Mouse (Mus musculus) lung, postnatal 14 days (tissue): ENCODE data around the gene Psmd3.

ENCODE experiments used
- DNase-seq: peaks from one replicate; pipeline ENCODE4 v3.0.0; 2021

Gene Psmd3

DNA sequence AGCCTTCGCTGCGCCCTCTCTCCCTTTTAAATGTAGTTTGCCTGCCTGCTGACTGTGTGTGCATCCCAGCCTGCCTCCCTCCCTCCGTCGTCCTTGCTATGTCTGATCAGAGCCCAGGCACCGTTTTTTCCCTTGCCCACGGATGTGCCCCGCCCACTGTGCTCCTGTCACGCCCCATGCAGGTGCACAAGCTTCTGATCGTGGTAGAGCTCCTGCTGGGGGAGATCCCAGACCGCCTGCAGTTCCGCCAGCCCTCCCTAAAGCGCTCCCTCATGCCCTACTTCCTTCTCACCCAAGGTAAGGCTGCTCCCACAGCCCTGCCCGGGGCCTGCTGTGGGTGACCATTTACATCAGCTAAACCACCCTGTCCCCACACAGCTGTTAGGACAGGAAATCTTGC lies 10.8 kb downstream of the Psmd3 start:
- DNase-seq, result no peak

DNA sequence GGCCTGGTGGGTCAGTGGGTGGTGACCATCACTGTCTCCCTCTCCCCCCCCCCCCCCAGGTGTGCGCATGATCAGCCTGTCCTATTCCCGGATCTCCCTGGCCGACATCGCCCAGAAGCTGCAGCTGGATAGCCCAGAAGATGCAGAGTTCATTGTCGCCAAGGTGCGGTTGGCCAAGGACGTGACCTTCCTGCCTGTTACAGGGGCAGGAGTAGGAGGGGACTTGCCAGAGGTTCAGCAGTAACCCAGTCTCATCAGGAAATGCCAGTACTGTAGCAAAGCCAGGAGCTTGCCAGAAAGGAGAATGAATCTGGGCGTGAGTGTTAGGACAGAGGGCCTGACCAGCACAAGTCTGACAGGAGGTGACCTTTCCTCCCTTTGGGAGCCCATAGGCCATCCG lies 11.4 kb downstream of the Psmd3 start:
- no peak for DNase-seq

DNA sequence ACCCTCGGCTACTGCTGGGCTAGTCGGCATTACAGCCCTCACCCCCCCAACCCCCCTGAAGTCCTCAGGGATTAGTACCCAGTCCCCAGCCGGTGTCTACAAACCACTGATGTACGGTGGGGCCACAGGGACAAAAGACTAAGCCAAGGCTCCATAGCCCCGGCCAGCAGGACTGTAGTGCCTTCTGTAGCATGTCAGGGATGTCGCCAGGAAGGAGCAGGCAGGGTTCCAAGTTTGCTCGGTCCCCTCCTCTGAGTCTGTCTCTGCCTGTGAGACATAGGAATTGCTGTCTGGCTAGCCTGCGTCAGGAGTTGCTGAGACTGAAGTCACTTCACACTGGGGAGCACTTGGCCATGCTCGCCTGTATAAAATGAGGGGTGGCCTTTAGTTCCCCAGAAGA lies 11.9 kb downstream of the Psmd3 start:
- no peak for DNase-seq

DNA sequence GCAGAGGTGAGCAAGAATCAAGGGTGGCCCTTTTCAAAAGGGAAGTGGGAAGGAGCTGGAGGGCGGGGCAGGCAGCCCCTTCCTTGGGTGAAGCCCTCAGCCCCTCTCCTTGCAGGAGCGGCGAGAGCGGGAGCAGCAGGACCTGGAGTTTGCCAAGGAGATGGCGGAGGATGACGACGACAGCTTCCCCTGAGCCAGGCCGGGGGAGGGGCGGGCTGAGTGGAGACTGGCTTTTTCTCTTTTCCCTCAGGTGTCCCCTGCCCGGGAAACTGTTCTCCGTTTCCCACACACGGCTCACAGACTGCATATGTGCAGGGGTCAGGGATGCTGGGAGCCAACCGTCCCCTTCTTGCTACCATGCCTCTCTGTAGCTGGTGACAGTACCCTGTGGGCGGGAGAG lies 13.1 kb downstream of the Psmd3 start:
- DNase-seq, result no peak

DNA sequence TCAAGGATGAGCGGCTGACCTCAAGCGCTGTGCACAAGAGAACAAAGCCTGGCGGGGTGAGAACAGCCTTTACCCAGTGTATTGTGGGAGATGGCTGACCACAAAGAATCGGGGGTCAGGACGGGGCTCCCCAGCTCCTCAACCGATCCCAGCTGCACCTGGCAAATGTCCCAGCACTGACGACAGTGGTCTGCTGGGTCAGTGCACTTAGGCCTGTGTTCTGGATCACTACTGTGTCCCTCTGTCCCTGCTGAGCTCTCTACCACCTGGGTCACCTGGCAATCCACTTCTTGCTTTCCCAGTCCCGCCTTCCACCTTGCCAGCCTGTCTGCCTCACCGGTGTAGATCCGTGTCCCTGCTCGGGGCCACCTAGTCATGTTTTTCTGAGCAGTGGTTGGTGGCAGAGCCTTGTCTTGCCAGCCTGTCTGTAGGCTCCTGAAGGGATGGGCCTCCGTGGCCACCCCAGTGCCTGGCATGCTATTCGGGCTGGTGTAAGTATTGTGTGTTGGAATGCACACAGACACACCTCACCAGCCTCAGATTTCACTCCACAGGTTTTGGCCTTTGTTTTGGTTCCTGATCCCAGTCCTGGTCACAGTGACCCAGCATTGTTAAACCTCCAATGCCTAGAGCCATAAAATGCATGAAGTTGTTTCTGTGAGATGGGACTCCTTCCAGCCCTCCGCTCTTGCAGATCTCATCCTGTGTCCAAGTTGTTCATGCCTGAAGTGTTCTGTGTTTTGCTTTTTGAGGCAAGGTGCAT lies 14.3 kb downstream of the Psmd3 start:
- DNase-seq, result no peak

DNA sequence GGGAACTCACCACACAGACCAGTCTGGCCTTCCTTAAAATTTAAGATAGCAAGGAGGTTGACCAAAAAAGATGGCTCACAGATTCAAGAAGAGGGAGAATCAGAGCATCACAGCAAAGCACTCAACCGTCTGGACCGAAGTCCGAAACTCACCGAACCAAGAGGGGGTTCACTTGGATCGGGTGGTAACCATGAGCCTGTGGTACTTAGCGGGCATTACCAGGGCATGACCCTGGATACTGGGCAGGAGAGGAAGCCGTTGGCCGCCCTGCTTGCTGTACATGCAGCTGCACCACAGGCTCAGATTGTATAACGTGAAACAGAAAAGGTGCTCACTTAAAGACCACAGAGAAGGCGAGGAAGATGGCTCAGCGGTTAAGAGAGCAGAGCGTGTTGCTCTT lies 14.9 kb downstream of the Psmd3 start:
- DNase-seq, result no peak

DNA sequence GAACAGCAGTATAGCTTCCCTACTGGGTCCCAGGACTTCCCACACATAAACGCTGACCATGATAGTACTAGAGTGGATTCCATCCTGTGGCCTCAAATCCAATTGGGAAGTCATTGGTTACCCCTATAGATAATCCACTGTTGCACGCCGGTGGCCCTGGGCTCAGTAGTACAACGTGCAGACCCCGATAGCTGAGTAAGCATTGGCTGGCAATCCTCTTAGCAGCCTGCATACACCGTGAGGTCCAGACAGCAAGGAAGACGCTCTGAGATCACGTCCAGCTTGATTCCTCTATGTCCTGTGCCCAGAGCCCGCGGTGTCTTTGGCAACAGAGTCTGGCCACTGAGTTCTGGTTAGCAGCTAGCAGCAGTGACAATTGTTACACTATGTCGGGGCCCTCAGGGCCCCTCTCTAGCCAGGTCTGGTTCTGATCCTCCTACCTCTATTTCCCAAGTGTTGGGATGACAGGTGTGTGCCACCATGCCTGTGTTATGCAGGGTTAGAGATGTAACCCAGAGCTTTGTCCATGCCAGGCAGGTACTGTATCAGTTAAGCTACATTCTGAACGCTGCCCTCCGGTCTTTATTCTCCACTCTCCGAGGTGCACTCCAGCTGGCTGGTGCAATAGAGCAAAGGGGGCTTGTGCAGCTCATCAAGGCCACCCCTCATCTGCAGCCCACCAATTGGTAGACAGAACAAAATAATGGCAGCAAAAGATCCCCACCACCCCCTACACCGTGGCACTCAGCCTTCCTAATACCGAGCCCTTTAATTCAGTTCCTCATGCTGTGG lies 16.7 kb downstream of the Psmd3 start:
- DNase-seq, result no peak

DNA sequence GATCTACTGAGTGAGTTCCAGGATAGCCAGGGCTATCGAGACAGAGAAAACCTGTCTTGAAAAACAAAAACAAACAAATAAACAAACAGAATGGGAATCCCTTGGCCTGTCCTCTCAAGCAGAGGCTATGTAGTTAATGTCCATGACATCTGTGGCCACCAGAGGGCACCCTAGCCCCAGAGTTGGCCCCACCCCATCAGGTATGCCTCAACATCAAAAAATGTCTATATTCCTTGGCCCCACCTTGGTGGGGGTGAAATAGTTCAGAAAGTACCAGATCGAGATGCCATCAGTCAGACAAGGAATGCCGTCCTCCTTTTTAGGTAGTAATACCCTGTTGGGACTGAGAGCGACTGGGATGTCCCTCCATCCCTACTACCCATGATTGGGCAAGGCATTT lies 17.6 kb downstream of the Psmd3 start:
- peak; percentile 88 for DNase-seq

DNA sequence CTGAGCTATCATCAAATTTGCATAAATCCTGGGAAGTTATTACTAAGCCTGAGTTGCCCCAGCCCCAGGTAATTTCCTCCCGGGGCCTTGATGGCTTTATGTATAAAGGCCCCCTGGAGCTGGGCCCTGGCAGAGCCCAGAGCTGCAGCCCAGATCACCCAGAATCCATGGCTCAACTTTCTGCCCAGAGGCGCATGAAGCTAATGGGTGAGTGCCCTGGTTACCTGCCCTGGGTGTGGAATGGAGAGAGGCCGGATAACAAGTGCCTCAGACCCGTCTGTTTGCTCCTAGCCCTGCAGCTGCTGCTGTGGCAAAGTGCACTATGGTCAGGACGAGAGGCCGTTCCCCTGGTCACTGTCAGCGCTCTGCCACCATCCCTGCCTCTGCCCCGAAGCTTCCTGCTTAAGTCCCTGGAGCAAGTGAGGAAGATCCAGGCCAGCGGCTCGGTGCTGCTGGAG lies 18.9 kb downstream of the Psmd3 start, which contains the start of gene Csf3:
Gene Csf3, plus strand, starts transcription at position 51 of the 458 bp plus-strand sequence.
- DNase-seq, result no peak

DNA sequence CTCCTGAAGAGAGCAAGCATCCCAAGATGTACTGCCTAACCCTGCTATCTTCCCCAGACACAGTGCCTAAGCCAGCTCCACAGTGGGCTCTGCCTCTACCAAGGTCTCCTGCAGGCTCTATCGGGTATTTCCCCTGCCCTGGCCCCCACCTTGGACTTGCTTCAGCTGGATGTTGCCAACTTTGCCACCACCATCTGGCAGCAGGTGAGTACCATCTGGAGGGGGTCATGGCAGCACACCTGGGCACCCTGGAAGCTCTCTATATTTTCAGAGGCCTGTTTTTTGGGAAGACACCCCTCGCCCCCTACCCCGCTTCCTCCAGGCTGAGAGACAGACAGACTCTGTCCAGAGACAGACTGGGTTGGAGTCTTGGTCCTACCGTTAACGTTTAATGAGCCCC lies 20.0 kb downstream of the Psmd3 start:
- DNase-seq, result no peak

DNA sequence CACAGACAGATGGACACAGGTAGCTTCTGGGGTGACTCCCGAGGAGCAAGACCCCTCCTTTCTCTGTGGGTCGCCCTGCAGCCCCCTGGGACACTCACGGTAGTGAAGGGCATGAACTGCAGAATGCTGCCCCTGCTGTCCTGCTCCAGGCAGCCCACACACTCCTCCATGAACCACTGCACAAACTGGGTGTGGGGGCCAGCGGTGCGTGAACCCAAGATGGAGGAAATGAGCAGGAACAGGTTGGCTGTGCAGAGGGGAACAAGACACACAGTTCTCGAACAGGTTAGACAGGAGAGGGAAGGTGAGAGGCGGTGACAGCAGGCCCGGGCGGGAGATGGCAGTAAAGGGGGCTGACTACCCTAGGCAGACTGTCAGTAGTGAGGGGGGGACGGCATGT lies 22.7 kb downstream of the Psmd3 start:
- no peak for DNase-seq

DNA sequence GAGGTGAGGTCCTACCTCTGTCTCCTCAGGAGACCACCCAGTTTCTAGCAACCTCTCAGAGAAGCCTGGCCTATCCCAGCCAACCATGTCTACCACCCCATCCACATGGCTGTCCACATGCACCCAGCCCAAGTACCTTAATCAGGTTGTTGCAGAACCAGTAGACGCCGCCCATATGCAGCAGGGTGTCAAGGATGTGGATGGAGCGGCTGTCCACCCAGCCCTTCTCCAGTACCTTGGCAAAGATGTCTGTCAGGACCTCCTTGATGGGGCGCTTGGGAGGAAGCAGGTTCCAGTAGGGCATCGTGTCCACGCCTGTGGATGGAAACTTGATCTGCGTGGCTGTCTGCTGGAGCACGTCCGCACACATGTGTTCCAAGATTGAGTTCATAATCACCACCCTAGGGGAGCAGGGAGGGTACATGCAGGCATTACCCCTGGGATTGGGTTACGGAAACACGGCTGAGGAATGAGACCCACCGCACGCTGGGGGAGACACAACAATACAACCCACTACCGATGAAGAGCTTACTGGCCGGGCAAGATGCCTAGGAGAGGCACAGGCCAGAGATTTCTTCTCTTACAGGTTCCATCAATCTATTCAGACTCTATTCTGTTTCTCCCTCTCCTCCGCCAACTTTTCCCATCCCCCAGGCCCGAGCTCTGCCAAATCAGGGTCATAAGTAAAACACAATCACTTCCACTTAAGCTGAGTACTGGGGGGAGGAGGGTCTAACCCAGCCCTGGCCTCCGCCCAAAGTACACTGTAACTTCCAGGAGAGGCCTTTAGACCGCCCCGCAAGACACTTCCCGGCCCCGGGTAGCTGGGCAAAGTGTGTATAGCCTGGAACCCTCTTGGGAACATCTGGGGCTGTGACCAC lies 25.3 kb downstream of the Psmd3 start:
- DNase-seq, result peak; percentile 75

DNA sequence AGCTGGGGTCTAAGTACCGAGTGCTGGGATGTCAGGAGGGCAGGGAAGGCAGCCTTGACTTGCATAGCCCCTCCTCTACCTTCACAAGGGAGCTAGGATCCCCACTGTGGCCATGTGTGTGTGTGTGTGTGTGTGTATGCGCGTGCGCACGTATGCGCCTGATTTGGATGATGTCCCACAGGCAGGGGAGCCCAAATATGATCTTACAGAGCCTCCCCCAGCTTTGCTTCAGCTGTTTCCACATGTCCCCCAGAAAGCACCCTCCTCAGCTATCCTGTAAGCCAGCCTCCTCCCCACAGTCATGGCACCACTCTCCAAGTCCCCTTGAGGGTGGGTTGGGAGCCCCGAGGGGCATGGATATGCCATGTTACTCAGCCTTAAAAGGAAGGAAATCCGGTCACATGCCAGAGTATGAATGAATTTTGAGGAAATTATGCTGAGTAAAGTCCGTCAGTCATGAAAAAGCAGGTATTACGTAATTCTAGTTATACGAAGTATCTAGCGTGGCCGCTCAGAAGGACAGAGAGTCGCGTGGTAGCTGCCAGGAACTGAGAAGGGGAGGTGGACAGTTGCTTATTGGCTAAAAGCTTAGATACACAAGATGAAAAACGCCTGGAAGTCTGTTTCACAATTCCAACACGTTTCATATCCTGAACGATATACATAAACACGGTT lies 26.1 kb downstream of the Psmd3 start:
- peak; percentile 55 for DNase-seq

DNA sequence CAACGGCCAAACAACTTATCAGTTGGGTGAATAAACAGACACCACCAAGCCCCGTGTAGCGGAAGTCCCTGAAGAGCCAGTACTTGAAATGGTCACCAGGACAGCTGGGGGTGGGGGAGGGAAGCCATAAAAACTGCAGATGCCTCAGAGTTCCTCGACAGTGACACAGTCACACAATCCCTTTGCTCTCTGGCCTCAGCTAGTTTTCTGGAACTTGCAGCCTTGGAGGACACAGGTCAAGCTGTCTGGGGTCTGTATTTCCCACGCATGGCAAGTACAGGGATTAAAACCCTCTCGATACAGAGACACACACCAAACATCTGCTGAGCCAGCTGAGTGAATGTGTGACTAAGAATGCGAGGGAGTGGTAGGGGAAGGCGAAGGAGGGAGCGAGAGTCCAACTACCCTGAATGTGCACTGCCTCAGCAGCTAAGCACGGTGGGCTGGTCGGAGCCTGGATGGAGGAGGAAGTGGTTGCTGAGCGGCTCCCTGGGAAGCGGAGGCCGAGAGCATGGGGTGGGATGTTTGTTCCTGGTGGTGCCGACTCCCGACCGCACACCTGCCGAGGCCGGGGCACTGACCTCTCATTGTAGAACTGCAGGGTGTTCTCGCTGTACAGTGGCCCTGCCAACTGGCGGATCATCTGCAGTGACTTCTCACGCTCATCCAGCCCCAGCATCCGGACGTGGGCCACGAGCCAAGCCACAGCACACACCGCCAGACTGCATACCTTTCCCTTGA lies 26.8 kb downstream of the Psmd3 start:
- peak; percentile 44 for DNase-seq

DNA sequence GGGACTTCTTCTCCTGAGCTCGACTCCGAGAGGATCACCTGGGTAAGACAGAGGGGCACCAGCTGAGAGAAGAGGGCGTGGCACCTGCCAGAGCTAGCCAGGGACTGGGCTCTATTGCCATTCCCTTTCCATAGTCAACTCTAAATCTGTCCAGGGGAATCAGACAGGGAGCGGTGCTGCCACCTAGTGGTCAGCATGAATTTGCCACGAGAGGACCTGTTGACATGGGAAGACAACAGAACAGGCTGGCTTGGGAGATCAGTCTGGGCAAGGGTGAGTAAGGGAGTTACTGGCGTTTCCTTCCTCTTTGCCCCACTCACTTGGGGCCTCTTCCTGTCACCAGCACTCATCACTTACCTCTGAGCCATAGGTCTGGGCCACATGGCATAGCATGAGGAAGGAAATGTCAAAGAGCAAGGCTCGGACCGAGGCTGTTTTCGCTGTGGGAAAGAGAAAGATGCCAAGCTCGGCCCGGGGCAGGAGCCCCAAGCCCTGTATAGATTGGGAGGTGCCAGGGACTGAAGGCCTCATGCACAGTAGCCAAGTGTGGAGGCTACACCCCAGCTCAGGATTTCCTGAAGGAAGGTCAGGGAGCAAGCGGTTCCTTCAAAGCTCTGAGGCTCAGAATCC lies 28.2 kb downstream of the Psmd3 start:
- DNase-seq, result peak; percentile 90

DNA sequence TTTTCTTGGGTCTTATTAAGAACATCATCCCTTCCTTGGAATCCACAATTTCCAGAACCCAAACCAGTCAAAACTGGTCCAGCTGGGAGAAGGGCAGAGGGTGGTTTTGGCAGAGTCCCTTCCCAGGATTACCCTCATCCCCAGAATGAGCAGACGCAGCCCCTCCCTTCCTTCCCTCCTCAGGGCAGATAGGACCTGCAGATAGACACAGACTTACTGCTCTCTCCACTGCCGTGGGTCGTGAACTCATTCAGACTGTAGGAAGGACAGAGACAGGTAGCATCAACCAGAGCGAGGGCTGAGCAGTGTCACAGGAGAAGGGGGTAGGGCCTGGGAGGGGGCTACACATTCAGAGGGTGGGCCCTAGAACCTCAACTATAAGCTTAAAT lies 28.7 kb downstream of the Psmd3 start:
- DNase-seq, result no peak

DNA sequence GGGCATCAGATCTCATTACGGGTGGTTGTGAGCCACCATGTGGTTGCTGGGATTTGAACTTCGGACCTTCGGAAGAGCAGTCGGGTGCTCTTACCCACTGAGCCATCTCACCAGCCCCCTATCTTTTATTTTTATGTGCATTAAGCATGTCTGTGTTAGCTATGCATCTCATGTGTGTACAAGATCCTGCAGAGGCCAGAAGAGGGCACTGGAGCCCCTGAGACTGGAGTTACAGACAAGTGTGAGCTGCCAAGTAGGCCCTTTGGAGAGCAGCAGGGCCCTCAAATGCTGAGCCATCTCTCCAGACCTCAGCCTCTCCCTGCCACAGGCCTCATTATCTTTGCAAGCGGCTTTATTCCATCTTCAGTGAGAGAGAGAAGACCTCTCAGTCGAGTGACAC lies 29.7 kb downstream of the Psmd3 start:
- peak; percentile 40 for DNase-seq

DNA sequence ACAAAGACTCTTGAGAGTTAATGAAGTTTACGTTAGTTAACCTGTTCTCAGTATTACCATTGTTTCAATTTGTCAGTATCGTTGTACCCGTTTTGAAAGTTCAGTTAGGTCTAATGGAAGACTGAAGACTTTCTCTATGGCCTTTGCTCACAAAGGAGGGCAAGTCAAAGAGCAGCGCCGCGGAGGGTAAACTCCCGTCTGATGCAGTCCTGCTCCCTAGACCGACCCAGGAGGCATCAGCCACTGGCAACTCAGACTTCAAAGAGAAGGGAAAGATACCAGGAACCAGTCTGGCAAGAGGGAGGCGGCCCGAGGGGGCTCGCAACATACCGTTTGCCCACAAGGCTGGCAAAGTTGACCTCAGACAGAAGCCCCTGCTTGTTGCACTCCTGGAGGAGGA lies 31.3 kb downstream of the Psmd3 start:
- DNase-seq, result no peak

DNA sequence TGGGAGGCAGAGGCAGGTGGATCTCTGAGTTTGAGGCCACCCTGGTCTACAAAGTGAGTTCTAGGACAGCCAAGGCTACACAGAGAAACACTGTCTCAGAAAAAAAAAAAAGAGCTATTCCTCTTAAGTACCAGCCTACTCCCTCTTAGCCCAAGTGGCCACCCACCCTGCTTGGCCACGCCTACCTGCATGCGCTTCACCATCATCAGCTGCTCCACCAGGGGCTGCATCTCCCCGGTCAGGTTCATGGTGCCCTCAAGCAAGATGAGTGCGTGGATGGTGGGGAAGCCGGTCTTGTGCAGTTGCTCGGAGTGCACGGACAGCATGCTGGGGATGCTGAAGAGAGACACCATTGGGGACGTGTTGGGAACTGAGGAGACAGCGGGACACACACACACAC lies 33.6 kb downstream of the Psmd3 start:
- DNase-seq, result no peak

DNA sequence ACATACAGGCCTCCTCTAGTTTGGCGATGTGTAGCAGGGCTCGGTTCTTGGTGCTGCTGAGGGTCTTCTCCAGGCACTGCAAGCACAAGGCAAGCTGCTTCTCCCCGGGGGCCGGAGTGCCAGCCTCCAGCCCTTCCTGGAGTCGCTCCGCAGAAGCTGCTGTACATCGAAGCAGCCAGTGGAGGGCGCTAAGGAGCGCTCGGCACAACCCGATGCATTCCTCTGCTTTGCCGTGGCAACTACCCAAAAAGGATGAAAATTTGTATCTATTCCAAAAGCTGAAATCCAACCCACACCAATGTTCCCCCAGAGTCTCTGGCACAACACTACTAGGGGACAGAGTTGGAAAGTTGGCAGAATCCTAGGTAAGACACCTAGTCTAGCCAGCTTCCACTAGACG lies 35.5 kb downstream of the Psmd3 start:
- DNase-seq, result peak; percentile 80

DNA sequence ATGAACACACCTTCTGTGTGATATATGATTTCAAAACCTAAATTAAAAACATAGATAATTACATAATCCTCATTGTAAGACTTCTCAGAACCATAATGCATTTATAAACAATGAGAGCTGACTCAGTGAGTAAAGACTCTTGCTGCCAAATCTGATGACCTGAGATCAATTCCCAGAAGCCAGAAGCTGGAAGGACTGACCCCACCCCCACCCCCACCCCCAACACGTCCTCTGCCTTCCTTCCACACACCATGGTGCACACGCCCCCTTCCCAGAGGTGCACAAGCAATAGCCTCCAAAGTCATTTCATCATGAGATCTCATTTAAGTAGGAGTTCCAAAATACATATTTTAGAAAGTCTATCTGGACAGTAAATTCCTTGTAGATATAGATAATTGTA lies 38.4 kb downstream of the Psmd3 start:
- no peak for DNase-seq
